Mouse (Mus musculus): ENCODE data around the gene Tcf20.

Gene Tcf20

GRCm38 (mm10) chr15:82928023-82928422 lies 59.6 kb downstream of the Tcf20 start:
- intact Hi-C loops (cut with DNase I), result loop anchor here (5.0 kb wide), 1 partner anchor 109 kb away; no protein-coding TSS in a partner anchor

DNA sequence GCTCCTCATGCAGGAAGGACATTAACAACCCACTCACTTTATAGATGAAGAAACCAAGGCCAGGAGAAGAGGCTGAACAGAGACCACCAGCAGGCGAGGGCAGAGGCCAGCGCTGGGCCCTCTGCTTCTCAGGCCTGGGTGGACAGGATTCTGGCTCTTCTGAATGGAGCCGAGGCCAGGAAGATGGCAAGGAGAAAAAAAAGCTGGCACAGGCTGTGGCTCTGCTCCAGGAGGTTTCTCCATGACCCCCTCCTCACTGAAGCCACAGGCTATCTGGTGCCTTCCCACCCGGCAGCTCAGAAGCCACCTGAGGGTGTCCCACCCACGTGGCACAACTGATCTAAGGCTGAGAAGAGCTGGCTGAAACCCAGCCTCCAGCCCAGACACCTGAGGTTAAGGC lies 60.6 kb downstream of the Tcf20 start:
- intact Hi-C loops (cut with DNase I), result loop anchor here (5.0 kb wide), 1 partner anchor 110 kb away; no protein-coding TSS in a partner anchor

DNA sequence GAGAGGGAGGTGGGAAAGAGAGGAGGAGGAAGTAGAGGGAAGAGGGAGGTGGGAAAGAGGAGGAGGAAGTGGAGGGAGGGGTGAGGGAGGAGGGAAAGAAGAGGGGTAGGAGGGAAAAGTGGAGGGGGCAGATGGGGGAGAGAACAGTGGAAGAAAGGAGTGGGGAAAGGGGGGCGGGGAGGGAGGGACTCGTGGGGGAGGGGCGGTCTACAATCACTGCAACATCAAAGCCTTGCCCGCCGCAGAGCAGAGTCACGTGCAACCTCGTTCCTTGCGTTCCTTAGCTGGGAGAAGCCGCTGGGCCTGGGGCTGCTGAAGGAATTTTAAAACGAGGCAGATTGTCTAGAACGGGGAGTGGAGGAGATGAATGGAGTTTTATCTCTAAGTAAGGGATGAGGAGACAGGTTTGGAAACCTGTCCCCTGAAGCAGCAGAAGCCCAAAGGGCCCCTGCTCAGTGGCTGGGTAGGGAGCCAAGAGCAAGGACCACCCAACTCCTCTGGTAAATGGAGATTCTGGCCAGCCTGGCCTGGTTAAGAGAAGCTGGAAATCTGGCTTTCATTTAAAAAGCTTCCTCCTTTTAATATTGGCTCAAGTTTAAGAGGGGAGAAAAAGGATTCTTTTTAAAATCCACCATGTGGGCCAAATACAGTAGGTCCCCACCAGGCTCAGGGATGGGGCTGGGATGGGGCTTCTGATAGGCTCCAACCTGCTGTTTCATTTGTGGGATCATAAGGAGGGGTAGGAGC lies 62.8 kb downstream of the Tcf20 start:
- intact Hi-C loops (cut with DNase I), result loop anchor here (5.0 kb wide), 1 partner anchor 112 kb away; no protein-coding TSS in a partner anchor

DNA sequence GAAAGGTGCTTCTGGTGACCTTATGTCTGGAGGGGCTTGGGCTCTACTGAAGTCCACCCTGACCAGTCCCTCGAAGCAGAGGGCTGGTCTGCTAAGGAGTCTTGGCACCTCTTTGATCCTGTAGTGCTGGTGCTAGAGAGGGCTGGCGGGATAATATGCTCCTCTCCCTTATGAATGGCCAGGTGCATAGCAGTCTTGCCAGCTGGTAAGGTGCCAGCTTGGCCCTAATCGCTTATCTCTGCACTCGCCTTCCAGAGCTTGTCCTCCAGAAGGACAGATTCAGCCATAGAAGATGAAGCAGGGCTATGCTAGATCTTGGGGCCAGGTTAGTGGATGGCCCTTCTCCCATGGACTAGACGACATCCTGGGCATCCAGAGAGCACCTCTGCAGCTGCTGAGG lies 64.1 kb downstream of the Tcf20 start:
- intact Hi-C loops (cut with DNase I), result no loop called here

- intact Hi-C loops (cut with DNase I), result no loop called here
Observed at GRCm38 (mm10) chr15:82922755-82923154, 64.9 kb downstream of the Tcf20 start.

DNA sequence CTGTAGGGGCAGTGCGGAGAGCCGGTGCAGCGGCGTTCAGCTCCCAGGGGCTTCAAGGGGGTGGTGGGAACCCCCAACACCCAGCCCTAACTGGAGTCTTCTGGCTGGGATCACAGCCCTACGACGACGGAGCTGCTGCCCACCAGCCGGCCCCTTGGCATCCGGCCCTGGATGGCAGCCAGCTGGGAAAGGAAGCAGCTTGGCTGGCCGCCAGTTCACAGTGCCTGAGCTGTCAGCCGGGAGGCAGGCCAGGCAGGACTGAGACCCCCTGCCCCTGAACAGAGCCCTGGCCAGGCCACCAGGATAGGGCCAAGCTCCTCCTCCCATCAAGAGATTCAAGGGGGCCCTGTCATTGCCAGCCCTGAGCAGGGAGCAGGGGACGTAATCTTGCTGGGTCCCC lies 65.6 kb downstream of the Tcf20 start:
- intact Hi-C loops (cut with DNase I), result no loop called here

GRCm38 (mm10) chr15:82921559-82921958 lies 66.1 kb downstream of the Tcf20 start:
- intact Hi-C loops (cut with DNase I), result no loop called here

DNA sequence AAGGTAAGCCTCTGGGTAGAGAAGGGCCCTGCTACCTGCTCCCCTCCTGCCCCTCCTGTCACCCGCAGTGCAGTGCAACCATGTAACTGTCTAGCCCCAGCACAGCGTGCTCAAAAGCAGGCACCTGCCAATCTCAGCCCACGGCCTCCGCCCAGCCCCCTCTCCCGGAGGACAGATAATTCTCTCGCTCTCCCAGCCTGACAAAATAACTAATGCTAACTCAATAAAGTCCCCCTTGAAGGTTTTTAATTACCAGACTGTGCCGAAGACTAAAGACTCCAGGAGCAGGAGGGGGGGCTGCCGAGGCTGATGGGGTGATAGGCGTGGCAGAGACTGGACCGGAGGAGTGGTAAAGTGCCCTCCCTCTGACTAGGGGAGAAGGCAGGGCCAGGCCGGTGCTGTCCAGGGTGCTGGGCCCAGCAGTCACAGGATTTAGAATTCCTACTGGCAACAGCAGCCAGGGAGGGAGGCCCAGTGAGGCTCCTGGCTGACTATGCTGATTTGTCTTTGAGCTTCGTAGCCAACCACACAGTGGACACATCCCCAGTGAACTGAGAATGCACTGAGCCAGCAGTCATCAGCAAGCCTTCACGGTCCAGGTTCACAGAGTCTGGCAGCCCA lies 66.7 kb downstream of the Tcf20 start:
- intact Hi-C loops (cut with DNase I), result no loop called here

- intact Hi-C loops (cut with DNase I), result no loop called here
Observed at GRCm38 (mm10) chr15:82917965-82918364, 69.7 kb downstream of the Tcf20 start.

DNA sequence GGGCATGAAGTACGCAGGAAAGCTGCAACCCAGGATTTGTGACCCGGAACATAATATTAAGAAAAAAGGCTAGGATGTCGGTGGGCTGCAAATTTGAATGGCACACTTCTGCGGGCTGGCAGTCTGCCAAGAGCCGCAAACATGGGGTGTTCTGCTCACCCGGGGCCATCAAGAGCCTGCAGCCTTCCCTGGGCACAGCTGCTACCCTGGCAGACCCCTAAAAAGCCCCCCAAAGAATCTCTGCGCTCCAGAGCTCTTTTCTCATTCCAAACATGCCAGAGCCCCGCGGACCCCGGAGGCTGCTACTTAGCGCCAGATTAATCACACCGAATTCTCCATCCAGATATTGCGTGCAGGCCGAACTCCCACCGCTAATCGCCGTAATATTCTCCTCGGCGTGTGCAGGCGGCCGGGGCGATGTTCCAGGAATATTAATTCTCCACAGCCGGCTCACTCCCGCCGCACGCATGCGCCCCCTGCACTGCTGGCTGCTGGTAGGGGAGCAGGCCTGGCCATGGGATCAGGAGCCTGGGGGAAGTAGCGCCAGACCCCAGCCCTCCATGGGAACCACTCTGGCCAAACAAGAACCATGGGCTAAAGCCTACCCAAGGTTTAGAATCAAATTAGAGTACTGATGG lies 70.3 kb downstream of the Tcf20 start:
- intact Hi-C loops (cut with DNase I), result no loop called here

DNA sequence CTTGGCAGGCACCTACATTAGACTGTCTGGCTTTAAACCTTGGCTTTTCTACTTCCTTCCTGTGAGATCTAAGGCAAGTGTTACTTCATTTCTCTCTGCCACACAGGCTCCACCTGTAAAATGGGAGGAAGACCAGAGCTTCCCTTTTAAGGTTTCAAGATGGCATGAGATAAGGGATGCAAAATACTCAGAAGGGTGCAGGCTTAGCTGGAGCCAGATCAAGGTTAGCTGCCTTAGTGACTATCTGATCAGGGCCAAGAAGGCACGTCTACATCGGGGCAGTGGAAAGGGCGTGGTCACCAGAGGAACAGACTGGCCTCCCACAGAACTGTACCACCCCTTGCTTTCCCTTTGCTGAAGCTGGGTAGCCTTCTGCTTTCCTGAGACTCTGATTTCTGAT lies 73.2 kb downstream of the Tcf20 start:
- intact Hi-C loops (cut with DNase I), result no loop called here

- intact Hi-C loops (cut with DNase I), result no loop called here
Observed at GRCm38 (mm10) chr15:82911965-82912337, 75.7 kb downstream of the Tcf20 start.

GRCm38 (mm10) chr15:82911001-82911964 lies 76.4 kb downstream of the Tcf20 start:
- intact Hi-C loops (cut with DNase I), result no loop called here

DNA sequence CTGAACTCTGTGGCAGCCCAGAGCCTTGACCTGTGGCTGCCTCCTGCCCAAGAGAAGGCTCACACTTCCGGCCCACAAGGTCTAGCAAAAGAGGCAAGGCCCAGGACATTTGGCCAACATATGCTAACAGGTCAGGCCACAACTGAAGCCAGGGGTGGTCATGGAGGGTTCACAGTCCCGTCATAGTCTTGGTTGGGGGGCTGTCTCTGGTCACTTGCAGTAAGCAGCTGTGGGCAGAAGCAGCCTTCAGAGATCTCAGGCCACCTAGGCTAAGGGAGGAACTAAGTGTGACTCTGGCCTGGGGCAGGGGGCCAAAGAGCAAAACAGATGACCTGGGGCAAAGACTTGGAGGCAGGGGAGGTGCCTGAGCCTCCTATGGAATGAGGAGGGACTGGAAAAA lies 77.1 kb downstream of the Tcf20 start:
- intact Hi-C loops (cut with DNase I), result no loop called here

GRCm38 (mm10) chr15:82909791-82910190 lies 77.9 kb downstream of the Tcf20 start:
- intact Hi-C loops (cut with DNase I), result loop anchor here (5.0 kb wide), 1 partner anchor 128 kb away; no protein-coding TSS in a partner anchor

- intact Hi-C loops (cut with DNase I), result loop anchor here (5.0 kb wide), 1 partner anchor 129 kb away; no protein-coding TSS in a partner anchor
Observed at GRCm38 (mm10) chr15:82908521-82908920, 79.2 kb downstream of the Tcf20 start.

GRCm38 (mm10) chr15:82907306-82907705 lies 80.4 kb downstream of the Tcf20 start:
- intact Hi-C loops (cut with DNase I), result loop anchor here (5.0 kb wide), 1 partner anchor 130 kb away; no protein-coding TSS in a partner anchor

GRCm38 (mm10) chr15:82906574-82907061 lies 81.1 kb downstream of the Tcf20 start:
- intact Hi-C loops (cut with DNase I), result loop anchor here (5.0 kb wide), 1 partner anchor 131 kb away; no protein-coding TSS in a partner anchor

DNA sequence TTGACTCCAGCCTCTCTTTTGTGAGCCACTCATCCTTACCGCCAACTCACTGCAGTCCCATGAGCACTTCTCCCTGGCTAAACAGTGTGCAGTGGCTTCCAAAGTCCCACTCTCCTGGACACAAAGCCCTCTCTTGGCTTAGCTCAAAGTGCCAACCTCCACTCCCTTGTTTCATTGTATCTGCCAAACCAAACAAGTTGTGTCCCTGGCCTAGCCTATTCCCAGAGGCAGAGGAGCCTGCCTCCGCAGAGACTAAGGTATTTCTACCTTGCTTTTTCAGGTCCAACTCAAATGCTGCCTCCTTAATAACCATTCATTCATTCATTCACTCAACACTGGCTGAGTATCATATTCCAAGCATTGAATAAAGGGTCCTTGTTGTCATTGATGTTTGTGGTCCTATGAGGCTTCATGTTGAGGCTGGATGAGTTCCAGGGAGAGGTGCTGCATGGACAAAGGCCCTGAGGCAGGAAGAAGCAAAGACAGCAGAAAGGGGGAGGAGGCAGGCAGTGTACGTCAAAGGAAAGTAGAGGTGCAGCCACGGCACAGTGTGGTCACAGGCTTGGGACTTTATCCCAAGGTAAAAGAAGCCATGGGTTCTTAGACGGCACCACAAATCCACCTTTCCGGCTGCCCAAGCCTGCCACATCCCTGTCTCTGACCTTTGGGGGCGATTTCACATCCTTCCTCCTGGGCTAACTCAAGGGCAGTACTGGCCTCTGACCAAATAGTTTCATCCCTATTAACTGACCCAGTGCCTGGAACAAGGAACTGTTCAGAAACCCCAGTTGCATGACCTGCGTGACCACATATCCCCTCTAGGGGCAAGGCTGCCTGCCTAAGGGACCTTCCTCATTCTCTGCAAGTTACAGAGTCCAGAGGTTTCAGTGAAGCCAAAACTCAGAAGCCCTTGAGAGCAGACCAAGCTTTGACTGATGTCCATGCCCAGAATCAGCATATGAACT lies 82.0 kb downstream of the Tcf20 start:
- intact Hi-C loops (cut with DNase I), result loop anchor here (5.0 kb wide), 1 partner anchor 132 kb away; no protein-coding TSS in a partner anchor

All from adrenal gland (tissue).